Mouse (Mus musculus) midbrain, embryonic 11.5 days (tissue): ENCODE data around the gene Trcg1. TPM values are rescaled to one million over a fixed set of nuclear protein-coding genes. Genes with fewer than 3 reads are reported as not detected.

ENCODE experiments used
- ATAC-seq: fragments of 200-750 bp; cut with Nextera tagmentation; 2 replicates; pipeline ENCODE4 v1.8.0; 2017; ENCODE audit warnings: moderate TSS enrichment, moderate library complexity; ENCODE audit not compliant: low FRiP score
- DNase-seq: peaks from one replicate; pipeline ENCODE4 v3.0.0; 2015; ENCODE audit warnings: low spot score; ENCODE audit errors: missing footprints
- H3K27ac ChIP-seq: fragments of 300-500 bp; sonication (generic); 2 replicates; pipeline ENCODE4 v1.5.1; 2014; ENCODE audit warnings: low read depth, low read length
- H3K27me3 ChIP-seq: fragments of 300-500 bp; sonication (generic); 2 replicates; pipeline ENCODE4 v1.6.1; 2014; ENCODE audit warnings: mild to moderate bottlenecking, low read length, moderate library complexity, mixed read lengths; ENCODE audit not compliant: control insufficient read depth, insufficient read depth
- H3K36me3 ChIP-seq: fragments of 300-500 bp; sonication (generic); 2 replicates; pipeline ENCODE4 v1.6.1; 2014; ENCODE audit warnings: mild to moderate bottlenecking, low read length, moderate library complexity, mixed read lengths; ENCODE audit not compliant: control insufficient read depth, insufficient read depth
- H3K4me1 ChIP-seq: fragments of 300-500 bp; sonication (generic); 2 replicates; pipeline ENCODE4 v1.6.1; 2014; ENCODE audit warnings: low read length; ENCODE audit not compliant: control insufficient read depth, insufficient read depth
- H3K4me2 ChIP-seq: fragments of 300-500 bp; sonication (generic); 2 replicates; pipeline ENCODE4 v1.6.1; 2014; ENCODE audit warnings: mild to moderate bottlenecking, moderate library complexity
- H3K4me3 ChIP-seq: fragments of 300-500 bp; sonication (generic); 2 replicates; pipeline ENCODE4 v1.5.1; 2014; ENCODE audit warnings: low read depth, low read length
- H3K9ac ChIP-seq: fragments of 300-500 bp; sonication (generic); 2 replicates; pipeline ENCODE4 v1.6.1; 2014; ENCODE audit warnings: low read length
- H3K9me3 ChIP-seq: fragments of 300-500 bp; sonication (generic); 2 replicates; pipeline ENCODE4 v1.6.1; 2016; ENCODE audit warnings: low read length; ENCODE audit not compliant: control insufficient read depth
- WGBS: fragments of 180-500 bp; shearing (Covaris S2); extraction: QIAGEN DNeasy Blood & Tissue Kit; methylation state at CpG from one replicate; pipeline ENCODE4 v1.1.7; 2014; 5-methylcytosine and 5-hydroxymethylcytosine counted together
- polyA plus RNA-seq: library from polyadenylated mRNA; unstranded; fragments of >200 nt; fragmentation: Nextera tagmentation; extraction: Ambion mirVana; gene quantifications from 2 replicates; pipeline ENCODE4 v1.2.1, GENCODE M21; 2014

Gene Trcg1
- polyA plus RNA-seq, 1 experiment from 2014 or later: not detected

- 84% methylated on average over 4 of the region's 4 CpGs for WGBS
- Histone ChIP-seq H3K9ac (no peak overlapping the region), H3K4me1 (no peaks in the 10 kb centered on the region), H3K9me3 (no peaks in the 10 kb centered on the region), H3K4me3 (no peak overlapping the region), H3K36me3 (no peaks in the 10 kb centered on the region), H3K27me3 (no peaks in the 10 kb centered on the region), H3K4me2 (no peak overlapping the region), H3K27ac (no peak overlapping the region)
- DNase-seq: no peak
- ATAC-seq: no peak
These were observed 6.6 kb upstream of the Trcg1 start for GRCm38 (mm10) chr9:57229726-57230125.

- no peak for DNase-seq
- 63% methylated on average over 9 of the region's 9 CpGs for WGBS
These were observed 6.1 kb upstream of the Trcg1 start for GRCm38 (mm10) chr9:57230146-57230783.

GRCm38 (mm10) chr9:57231536-57232255 lies 4.7 kb upstream of the Trcg1 start:
- Histone ChIP-seq H3K4me3 (no peak overlapping the region), H3K36me3 (no peaks in the 10 kb centered on the region), H3K27me3 (no peaks in the 10 kb centered on the region), H3K4me1 (no peaks in the 10 kb centered on the region), H3K27ac (no peak overlapping the region), H3K9me3 (no peaks in the 10 kb centered on the region), H3K9ac (no peak overlapping the region), H3K4me2 (no peak overlapping the region)
- no peak for DNase-seq
- no peak for ATAC-seq
- WGBS: 75% methylated on average over 8 of the region's 8 CpGs

More at GRCm38 (mm10) chr9:57230146-57230783, 6.1 kb upstream of the Trcg1 start:
- no peak overlapping the region for H3K27ac ChIP-seq
- no peak overlapping the region for H3K9ac ChIP-seq
- no peak overlapping the region for H3K4me3 ChIP-seq
- no peaks in the 10 kb centered on the region for H3K27me3 ChIP-seq
- H3K36me3 ChIP-seq: no peaks in the 10 kb centered on the region
- ATAC-seq: no peak
- no peaks in the 10 kb centered on the region for H3K9me3 ChIP-seq
- H3K4me2 ChIP-seq: no peak overlapping the region
- no peaks in the 10 kb centered on the region for H3K4me1 ChIP-seq

GRCm38 (mm10) chr9:57232341-57232940 lies 3.9 kb upstream of the Trcg1 start:
- no peak for ATAC-seq
- no peak overlapping the region for H3K4me3 ChIP-seq
- no peaks in the 10 kb centered on the region for H3K27me3 ChIP-seq
- H3K36me3 ChIP-seq: no peaks in the 10 kb centered on the region
- no peak overlapping the region for H3K9ac ChIP-seq
- no peak overlapping the region for H3K4me2 ChIP-seq
- WGBS: 90% methylated on average over 5 of the region's 5 CpGs
- DNase-seq: no peak
- no peaks in the 10 kb centered on the region for H3K4me1 ChIP-seq
- H3K9me3 ChIP-seq: no peaks in the 10 kb centered on the region
- H3K27ac ChIP-seq: no peak overlapping the region

- Histone ChIP-seq H3K27me3 (no peaks in the 10 kb centered on the region), H3K27ac (no peak overlapping the region), H3K4me3 (no peak overlapping the region), H3K9me3 (no peaks in the 10 kb centered on the region), H3K9ac (no peak overlapping the region), H3K4me1 (no peaks in the 10 kb centered on the region), H3K4me2 (no peak overlapping the region), H3K36me3 (no peaks in the 10 kb centered on the region)
- ATAC-seq (no peak), DNase-seq (no peak)
- WGBS: 73% methylated on average over 6 of the region's 6 CpGs
These were observed 3.2 kb upstream of the Trcg1 start for GRCm38 (mm10) chr9:57233142-57233541.

- Histone ChIP-seq H3K27ac (no peak overlapping the region), H3K9me3 (no peaks in the 10 kb centered on the region), H3K4me1 (no peaks in the 10 kb centered on the region), H3K9ac (no peak overlapping the region), H3K4me2 (no peak overlapping the region), H3K36me3 (no peaks in the 10 kb centered on the region), H3K4me3 (no peak overlapping the region), H3K27me3 (no peaks in the 10 kb centered on the region)
- ATAC-seq (no peak), DNase-seq (no peak)
- 93% methylated on average over 3 of the region's 3 CpGs for WGBS
These were observed 2.6 kb upstream of the Trcg1 start for GRCm38 (mm10) chr9:57233767-57234166.

- no peaks in the 10 kb centered on the region for H3K27me3 ChIP-seq
- no peak overlapping the region for H3K9ac ChIP-seq
- H3K27ac ChIP-seq: no peak overlapping the region
- DNase-seq: no peak
- H3K4me2 ChIP-seq: no peak overlapping the region
- WGBS: 81% methylated on average over 5 of the region's 5 CpGs
- H3K4me3 ChIP-seq: no peak overlapping the region
- H3K9me3 ChIP-seq: no peaks in the 10 kb centered on the region
- no peak for ATAC-seq
- no peaks in the 10 kb centered on the region for H3K36me3 ChIP-seq
- H3K4me1 ChIP-seq: no peaks in the 10 kb centered on the region
These were observed 1.3 kb downstream of the Trcg1 start for GRCm38 (mm10) chr9:57237705-57238104.

- ATAC-seq (no peak), DNase-seq (no peak)
These were observed 1.9 kb downstream of the Trcg1 start for GRCm38 (mm10) chr9:57238220-57238619.

GRCm38 (mm10) chr9:57241111-57241510 lies 4.8 kb downstream of the Trcg1 start:
- no peaks in the 10 kb centered on the region for H3K36me3 ChIP-seq
- ATAC-seq (no peak), DNase-seq (no peak)
- no peak overlapping the region for H3K27ac ChIP-seq
- H3K4me2 ChIP-seq: no peak overlapping the region
- H3K4me1 ChIP-seq: no peaks in the 10 kb centered on the region
- no peaks in the 10 kb centered on the region for H3K9me3 ChIP-seq
- H3K9ac ChIP-seq: no peak overlapping the region
- no peak overlapping the region for H3K4me3 ChIP-seq
- 87% methylated on average over 5 of the region's 5 CpGs for WGBS
- H3K27me3 ChIP-seq: no peaks in the 10 kb centered on the region

More at GRCm38 (mm10) chr9:57238220-57238619, 1.9 kb downstream of the Trcg1 start:
- Histone ChIP-seq H3K9me3 (no peaks in the 10 kb centered on the region), H3K4me3 (no peak overlapping the region), H3K4me1 (no peaks in the 10 kb centered on the region), H3K27ac (no peak overlapping the region), H3K4me2 (no peak overlapping the region), H3K36me3 (no peaks in the 10 kb centered on the region), H3K9ac (no peak overlapping the region), H3K27me3 (no peaks in the 10 kb centered on the region)
- 89% methylated on average over 2 of the region's 2 CpGs for WGBS
